Mouse (Mus musculus): ENCODE results near the gene Gabrg3.

DNA sequence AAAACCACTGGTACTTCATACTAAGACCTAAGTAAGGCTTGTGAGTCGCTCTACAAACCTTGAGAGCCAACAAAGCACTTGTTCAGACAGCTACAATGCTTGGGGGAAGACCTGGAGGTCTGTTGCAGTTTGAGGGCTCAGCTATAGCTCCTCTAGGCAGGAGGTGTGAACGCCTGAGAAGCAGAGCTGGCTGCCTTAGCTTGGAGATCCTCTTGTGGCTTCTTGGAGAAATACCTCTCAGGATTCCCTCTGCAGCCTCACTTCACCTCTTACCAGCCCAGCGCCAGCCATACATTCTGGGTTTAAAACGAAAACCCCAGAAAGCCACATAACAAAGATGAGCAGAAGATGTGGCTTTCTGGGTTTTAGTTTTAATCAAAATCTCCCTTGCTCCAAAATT is 3.1 kb upstream of the Gabrg3 start:
- TF ChIP-seq GATA1 (IDR thresholded peaks at IDR 0.05; ENCODE audit: low read length) (no peak), TAL1 (IDR thresholded peaks at IDR 0.05; ENCODE audit: low read length) (no peak)
